Mouse (Mus musculus) right cerebral cortex, postnatal 10 days (tissue): ENCODE data around the gene Nr4a3.

Experiments used
- DNase-seq, 2 experiments: peaks; one replicate each; pipeline ENCODE4 v3.0.0; 2021; ENCODE audit warnings: low spot score in 2 of 2

Gene Nr4a3

GRCm38 (mm10) chr4:48110331-48110730 lies 65.4 kb downstream of the Nr4a3 start:
- no peak for DNase-seq

GRCm38 (mm10) chr4:48116191-48116590 lies 71.2 kb downstream of the Nr4a3 start:
- DNase-seq, result no peak

GRCm38 (mm10) chr4:48124416-48124772 lies 79.4 kb downstream of the Nr4a3 start:
- no peak for DNase-seq

GRCm38 (mm10) chr4:48124773-48125469 lies 80.0 kb downstream of the Nr4a3 start, which contains the start of gene Stx17:
Gene Stx17 (plus strand): TSS chr4:48124915.
- peak; percentile 88 to 89 for DNase-seq

GRCm38 (mm10) chr4:48130314-48130713 lies 85.4 kb downstream of the Nr4a3 start:
- no peak for DNase-seq

GRCm38 (mm10) chr4:48131606-48132005 lies 86.7 kb downstream of the Nr4a3 start:
- no peak for DNase-seq

- DNase-seq, result no peak
Observed at GRCm38 (mm10) chr4:48132721-48133120, 87.8 kb downstream of the Nr4a3 start.
